Mouse (Mus musculus) heart, adult 9 months (tissue): ENCODE data around the gene Tek.
"Not testable (repeated sequence)": the region's sequence is repeated elsewhere in the genome, so short reads cannot be mapped to it uniquely, and the experiment has no call there.

Experiments
- DNase-seq, 2 experiments: peaks; one replicate each; pipeline ENCODE4 v3.0.0; 2022; ENCODE audit warnings: low spot score in 2 of 2

Tek gene

GRCm38 (mm10) chr4:94738838-94739731 lies at the start of gene Tek:
Tek (plus strand) TSS chr4:94739289.
- peak; percentile 69 to 76 for DNase-seq

DNA sequence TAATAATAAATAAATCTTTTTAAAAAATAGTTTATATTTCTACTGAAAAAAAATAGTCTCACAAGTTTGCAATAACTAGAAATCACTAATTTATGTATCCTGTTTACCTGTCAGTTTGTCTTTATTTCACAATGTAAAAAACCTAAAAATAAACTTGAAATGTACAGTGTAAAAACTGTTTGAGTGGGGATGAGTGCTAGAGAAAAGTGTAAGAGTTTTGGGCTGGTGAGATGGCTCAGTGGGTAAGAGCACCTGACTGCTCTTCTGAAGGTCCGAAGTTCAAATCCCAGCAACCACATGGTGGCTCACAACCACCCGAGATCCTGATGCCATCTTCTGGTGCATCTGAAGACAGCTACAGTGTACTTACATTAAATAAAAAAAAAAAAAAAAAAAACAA lies 49.3 kb upstream of the Tek start:
- not testable (repeated sequence) for DNase-seq

GRCm38 (mm10) chr4:94691078-94691477 lies 48.0 kb upstream of the Tek start:
- no peak for DNase-seq

GRCm38 (mm10) chr4:94692175-94692574 lies 46.9 kb upstream of the Tek start:
- no peak for DNase-seq

GRCm38 (mm10) chr4:94696368-94696767 lies 42.7 kb upstream of the Tek start:
- DNase-seq, result no peak

GRCm38 (mm10) chr4:94711002-94711401 lies 28.1 kb upstream of the Tek start:
- DNase-seq, result no peak

DNA sequence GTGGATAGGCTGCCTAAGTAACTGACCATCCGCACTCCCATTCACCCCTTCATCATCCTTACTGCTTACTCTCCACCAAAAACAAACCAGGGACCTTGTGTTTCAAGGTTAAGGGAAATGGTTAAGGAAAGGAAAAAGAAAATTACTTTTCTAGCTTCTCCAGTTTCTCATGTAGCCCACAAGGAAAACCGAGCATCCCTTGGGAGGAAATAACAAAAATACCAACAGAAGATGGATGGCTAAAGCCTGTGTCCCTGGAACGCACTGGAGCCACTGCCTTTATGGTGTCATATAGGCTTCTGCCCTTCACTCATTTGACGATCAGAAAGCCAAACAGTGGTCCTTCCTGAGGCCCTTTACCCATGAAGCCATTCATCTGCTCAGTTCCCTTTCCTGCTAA lies 27.7 kb upstream of the Tek start:
- DNase-seq, result no peak

- DNase-seq, result no peak
These were observed 25.3 kb upstream of the Tek start for GRCm38 (mm10) chr4:94713741-94714140.

GRCm38 (mm10) chr4:94715166-94715565 lies 23.9 kb upstream of the Tek start:
- peak; percentile 55 to 74 for DNase-seq

GRCm38 (mm10) chr4:94725799-94726198 lies 13.3 kb upstream of the Tek start:
- DNase-seq, result peak; percentile 37 to 52

DNA sequence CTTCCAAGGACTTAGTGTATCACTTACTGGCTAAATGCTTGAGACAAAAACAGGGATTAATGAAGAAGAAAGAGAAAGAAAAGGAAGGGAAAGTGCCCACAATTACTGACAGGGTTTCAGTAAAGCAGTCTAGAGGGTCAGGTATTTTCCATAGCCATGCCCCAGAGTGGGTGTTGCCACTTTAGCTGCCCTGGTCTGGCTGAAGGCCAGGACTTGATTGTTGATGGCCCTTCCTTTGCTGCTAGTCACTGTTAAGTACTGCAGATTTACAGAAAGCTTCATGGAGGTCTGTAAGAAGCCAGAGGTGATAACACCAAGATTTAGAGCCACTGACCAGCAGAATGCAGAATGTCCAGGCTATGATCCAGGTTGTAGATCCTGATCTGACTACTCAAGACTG lies 6.4 kb upstream of the Tek start:
- no peak for DNase-seq

- DNase-seq, result no peak
These were observed 1.5 kb upstream of the Tek start for GRCm38 (mm10) chr4:94737326-94738295.

DNA sequence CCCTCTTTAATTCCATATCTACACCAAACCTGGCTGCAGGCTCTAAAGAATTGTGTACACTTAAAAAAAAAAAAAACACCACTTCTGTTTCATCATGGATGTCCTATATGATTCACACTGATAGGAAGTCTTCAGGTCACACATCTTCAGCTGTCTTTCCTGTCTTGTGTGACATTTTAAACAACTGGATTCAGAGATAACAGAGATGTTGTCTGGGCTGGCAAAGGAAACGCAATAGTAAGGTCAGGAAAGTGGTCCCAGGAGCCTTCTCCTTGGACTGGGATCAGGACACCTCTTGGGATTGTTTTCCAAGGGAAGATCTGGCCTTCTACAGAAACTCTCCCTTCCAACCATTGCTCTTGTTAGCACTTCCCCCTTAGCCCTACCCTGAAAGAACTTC lies 2.7 kb downstream of the Tek start:
- DNase-seq, result no peak

- DNase-seq, result peak in 1 of 2 experiments; percentile 67
These were observed 6.7 kb downstream of the Tek start for GRCm38 (mm10) chr4:94745749-94746148.

- DNase-seq, result peak; percentile 87 to 95
These were observed 7.3 kb downstream of the Tek start for GRCm38 (mm10) chr4:94746387-94746811.

DNA sequence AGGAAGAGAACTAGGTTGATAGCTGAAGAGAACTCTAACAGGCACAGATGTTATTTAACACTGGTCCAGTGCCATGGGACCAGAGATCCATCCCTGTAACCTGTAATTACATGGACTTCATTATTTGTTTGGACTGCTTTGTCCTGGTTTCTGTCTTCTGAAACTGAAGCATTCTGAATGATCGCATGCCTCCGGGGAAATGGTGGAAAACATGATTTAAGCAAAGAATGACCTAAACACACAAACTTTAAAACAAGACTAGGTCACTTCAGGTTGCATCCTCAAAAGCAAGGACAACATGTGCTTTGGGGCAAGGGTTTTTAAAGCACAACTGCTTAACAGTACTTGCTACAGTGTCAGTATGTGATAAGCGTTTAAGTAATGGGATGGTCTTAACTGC lies 8.2 kb downstream of the Tek start:
- no peak for DNase-seq

GRCm38 (mm10) chr4:94752512-94752911 lies 13.4 kb downstream of the Tek start:
- peak; percentile 87 for DNase-seq

- DNase-seq, result no peak
These were observed 26.1 kb downstream of the Tek start for GRCm38 (mm10) chr4:94765217-94765616.

DNA sequence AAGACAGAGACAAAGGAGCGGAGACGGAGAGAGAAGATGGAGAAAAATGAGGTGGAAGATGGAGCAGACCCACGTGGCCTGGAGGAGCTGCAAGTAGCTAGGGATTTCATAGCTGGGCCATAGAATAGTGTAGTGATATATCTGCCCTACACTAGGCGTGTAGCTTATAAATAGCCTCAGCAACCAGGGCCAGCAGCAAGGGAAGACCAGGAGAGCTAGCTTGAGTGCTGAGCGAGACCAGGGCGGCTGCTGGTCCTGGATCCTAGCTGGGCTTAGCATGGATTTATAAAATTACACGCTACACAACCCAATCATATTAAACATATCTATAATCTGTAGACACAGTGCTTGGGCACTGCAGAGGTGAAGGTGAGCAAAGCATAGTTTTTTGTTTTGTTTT lies 27.1 kb downstream of the Tek start:
- no peak for DNase-seq

- DNase-seq, result no peak
These were observed 29.5 kb downstream of the Tek start for GRCm38 (mm10) chr4:94768624-94769023.

- DNase-seq, result no peak
These were observed 42.0 kb downstream of the Tek start for GRCm38 (mm10) chr4:94781043-94781442.

DNA sequence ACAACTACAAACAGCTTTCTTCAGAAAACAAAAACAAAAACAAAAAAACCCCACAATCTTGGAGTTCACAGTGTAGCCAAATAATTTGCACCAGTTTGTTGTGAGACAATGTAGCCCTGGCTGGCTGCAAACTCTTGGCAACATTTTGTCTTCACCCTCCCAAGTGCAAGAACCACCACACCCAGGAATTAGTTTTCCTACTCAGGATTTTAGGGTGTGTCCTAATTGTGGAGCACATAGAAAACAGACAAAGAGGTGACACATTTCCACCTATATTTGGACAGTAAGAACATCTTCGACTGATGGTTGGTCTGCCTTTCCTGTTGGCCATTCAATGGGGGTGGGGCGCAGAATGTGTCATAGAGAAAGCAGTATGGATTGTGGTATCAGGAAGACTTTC lies 46.8 kb downstream of the Tek start:
- DNase-seq, result peak; percentile 30 to 62
